Mouse (Mus musculus) left cerebral cortex, postnatal 4 days (tissue): ENCODE results near the gene Ccdc152. TPM values are rescaled to one million over a fixed set of nuclear protein-coding genes. Genes with fewer than 3 reads are reported as not detected.
A peak's percentile ranks its signal among the peaks of the same experiment; 100 is the strongest.
"Not testable (repeated sequence)": the region's sequence is repeated elsewhere in the genome, so short reads cannot be mapped to it uniquely, and the experiment has no call there.

Source experiments
- DNase-seq: peaks from one replicate; pipeline ENCODE4 v3.0.0-alpha.2; 2022
- intact Hi-C: fragments of 180-260 bp; cut with DNase I; formaldehyde crosslinking; loops from one replicate; pipeline ENCODE4 v1.15.1; 2025
- total RNA-seq, 2 experiments: library from RNA; stranded (reverse); gene quantifications; 2 replicates each; pipeline ENCODE4 v1.2.3; 2021

The Ccdc152 gene
- total RNA-seq, 2 experiments from 2014 or later = not detected

- intact Hi-C loops = no loop called here
These were observed 22.1 kb downstream of the Ccdc152 start for GRCm38 (mm10) chr15:3281216-3281615.

GRCm38 (mm10) chr15:3279242-3279641 lies 24.1 kb downstream of the Ccdc152 start:
- DNase-seq = no peak
- intact Hi-C loops = no loop called here

More at GRCm38 (mm10) chr15:3281216-3281615, 22.1 kb downstream of the Ccdc152 start:
- no peak for DNase-seq

DNA sequence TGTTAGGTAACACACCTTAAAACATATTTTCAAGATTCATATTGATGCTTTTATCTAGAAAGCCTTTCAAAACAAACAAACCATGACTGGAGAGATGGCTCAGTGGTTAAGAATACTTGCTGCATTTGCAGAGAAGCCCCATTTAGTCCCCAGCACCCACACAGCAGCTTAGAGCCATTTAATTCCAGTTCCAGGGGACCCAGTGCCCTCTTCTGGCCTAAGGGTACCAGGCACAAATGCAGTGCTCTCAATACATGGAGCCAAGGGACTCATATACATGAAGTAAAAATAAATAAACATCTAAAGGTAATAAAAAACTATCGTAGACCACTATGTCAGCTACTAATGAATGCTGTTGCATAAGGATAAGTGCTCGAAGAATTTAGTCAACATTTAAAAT lies 25.9 kb downstream of the Ccdc152 start:
- intact Hi-C loops = no loop called here
- no peak for DNase-seq

GRCm38 (mm10) chr15:3273191-3273590 lies 30.1 kb downstream of the Ccdc152 start:
- DNase-seq = no peak
- intact Hi-C loops = no loop called here

- intact Hi-C loops = no loop called here
- DNase-seq = no peak
These were observed 32.1 kb downstream of the Ccdc152 start for GRCm38 (mm10) chr15:3271216-3271615.

DNA sequence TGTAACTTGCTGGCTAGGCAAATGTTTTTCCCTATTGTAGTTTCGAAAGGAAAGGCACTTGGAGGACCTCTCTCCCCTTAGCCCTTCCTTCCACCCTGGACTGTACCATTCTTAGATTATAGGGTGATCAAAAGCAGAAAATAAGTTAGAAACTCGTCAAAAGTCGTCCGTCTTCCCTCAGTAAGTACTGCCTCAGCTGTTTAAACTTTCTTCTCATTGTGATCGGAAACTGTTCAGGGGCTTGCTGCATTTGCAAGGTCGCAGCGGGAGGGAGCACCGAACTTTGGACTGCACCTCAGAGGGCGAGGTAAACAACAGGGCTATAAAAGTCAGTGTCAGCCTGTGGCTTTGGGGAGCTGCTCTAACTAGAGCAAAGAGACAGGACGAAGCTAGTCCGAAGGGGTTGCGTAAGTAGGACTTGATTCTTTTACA lies 32.7 kb downstream of the Ccdc152 start:
- intact Hi-C loops = no loop called here
- DNase-seq = peak; percentile 23

GRCm38 (mm10) chr15:3269996-3270645 lies 33.2 kb downstream of the Ccdc152 start:
- DNase-seq = no peak
- intact Hi-C loops = no loop called here

DNA sequence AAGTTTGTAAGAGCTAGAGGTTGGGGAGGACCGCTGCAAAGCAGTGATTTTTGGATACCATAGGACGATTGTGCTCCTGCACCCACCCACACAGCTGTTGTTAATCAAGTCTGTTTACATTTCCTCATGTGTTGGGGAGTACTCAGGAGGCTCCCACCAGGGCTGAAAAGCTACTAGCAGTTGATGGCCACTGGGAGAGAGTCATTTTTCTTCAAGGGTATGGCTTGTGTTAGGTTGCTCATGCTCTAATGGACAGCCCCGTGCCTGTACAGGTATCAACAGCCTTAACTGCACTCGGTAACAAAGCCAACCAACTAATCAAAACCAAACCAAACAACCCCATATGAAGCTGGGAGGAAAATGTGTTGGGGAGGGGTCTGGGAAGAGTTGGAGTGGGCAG lies 33.8 kb downstream of the Ccdc152 start:
- intact Hi-C loops = no loop called here
- no peak for DNase-seq

DNA sequence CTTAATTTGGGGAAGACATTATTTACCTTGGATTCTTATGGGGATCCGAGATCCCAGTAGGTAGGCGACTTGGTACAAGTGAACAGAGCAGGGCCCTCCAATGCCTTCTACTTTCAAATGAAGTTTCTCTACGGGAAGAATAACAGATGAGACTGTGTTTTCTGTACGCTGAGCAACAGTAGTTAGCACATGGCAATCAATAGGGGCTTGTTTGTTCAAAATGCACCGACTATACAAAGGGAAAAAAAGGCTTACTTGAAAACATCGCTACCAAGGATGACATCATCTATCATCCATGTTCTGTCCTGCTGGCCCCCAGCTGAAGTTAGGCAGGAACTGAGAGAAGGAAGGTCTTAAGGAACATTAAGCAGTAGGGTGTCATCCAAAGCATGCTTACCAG lies 35.1 kb downstream of the Ccdc152 start, which contains the start of gene Selenop:
Gene Selenop, plus strand, starts transcription at position 301 of the 400 bp plus-strand sequence.
- intact Hi-C loops = no loop called here
- DNase-seq = no peak

DNA sequence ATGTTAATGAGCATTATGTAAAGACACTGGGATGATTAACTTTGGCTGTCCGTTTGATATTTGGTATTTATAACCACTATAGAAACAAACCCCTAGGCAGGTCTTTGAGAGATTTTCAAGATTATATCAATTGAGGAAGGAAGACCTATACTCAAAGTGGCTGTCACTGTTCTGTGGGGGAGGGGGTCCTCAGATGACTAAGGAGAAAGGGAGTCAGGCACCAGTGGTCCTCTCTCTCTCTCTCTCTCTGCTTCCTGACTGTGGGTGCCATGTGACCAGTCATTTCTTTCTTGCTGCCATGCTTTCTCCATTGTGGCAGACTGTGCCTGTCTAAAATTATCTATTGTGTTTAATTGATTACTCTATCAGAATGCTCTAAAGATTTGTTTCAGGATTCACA lies 38.5 kb downstream of the Ccdc152 start:
- no peak for DNase-seq
- intact Hi-C loops = no loop called here

DNA sequence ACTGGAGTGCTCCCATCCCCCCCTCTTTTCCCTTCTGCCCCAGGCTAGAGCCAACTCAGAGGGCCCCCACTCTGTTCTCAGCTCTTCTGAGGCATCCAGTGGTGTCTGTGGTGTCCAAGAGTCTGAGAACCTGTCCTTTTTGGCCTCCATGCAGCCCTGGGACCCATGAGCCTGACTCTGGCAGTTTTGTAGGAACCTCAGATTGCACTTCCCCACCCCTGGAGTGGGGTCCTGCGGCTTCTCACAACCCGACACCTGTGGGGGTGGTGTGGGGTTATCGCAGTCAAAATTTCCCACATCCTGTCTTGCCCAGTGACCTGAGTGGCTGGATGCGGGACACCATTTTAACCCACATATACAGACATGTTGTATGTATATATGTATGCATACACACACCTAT lies 39.0 kb downstream of the Ccdc152 start:
- DNase-seq = no peak
- intact Hi-C loops = no loop called here

GRCm38 (mm10) chr15:3262883-3263282 lies 40.4 kb downstream of the Ccdc152 start:
- intact Hi-C loops = no loop called here
- no peak for DNase-seq

DNA sequence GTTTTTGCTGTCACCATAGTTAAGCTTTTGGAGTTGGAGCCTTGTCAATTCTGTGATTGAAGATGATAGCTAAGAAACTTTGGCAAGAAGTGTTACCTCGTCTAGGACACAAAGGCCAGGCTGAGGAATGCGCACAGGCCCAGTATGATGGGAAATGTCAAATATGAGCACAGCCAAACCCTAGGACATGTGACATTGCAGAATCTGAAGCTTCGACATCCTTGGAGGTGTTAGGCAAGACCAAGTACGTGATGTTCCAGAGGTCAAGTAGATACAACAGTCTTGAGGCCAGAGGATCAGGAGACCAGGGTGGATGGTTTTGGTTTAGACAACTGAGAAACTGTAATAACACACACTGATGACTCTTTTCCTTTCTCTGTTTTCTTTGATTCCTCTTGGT lies 43.0 kb downstream of the Ccdc152 start:
- intact Hi-C loops = no loop called here

GRCm38 (mm10) chr15:3259025-3259424 lies 44.3 kb downstream of the Ccdc152 start:
- no peak for DNase-seq
- intact Hi-C loops = no loop called here

More for the DNA sequence above, 43.0 kb downstream of the Ccdc152 start:
- no peak for DNase-seq

DNA sequence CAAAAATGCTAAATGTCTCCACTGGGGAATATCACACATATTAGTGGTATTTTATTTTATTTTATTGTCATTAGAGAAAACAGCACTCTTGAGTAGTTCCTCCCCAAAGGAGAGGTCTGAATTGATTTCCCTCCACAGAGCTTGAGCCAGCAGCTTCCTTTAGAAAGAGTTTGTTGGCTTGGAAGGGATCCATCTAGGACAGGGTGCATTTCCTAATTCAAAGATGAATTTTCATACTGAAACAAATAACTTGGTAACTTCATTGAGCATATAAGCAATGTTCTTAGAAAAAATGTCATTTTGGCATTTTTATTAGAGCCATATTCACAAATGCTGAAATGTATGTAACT lies 51.6 kb downstream of the Ccdc152 start:
- intact Hi-C loops = no loop called here
- DNase-seq = no peak

- intact Hi-C loops = no loop called here
- no peak for DNase-seq
These were observed 52.2 kb downstream of the Ccdc152 start for GRCm38 (mm10) chr15:3251031-3251717.

DNA sequence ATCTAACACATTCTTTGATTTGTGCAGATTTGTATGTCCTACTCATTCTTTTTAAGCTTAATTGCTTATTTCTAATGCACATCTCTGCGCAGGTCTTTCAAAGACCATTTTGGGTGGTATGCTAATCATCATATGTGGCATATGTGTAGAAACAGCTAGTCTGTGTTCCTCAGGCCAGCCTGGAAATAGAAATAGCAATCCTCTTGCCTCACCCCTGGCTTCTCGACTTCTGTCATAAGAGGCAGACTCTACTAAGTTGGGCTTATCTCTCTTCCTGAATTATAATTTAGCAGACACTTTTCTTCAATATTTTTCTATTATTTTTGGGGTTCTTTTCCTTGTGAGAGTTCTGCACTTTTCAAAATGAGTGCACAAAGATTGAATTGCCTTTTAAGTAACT lies 52.7 kb downstream of the Ccdc152 start:
- intact Hi-C loops = no loop called here
- no peak for DNase-seq

DNA sequence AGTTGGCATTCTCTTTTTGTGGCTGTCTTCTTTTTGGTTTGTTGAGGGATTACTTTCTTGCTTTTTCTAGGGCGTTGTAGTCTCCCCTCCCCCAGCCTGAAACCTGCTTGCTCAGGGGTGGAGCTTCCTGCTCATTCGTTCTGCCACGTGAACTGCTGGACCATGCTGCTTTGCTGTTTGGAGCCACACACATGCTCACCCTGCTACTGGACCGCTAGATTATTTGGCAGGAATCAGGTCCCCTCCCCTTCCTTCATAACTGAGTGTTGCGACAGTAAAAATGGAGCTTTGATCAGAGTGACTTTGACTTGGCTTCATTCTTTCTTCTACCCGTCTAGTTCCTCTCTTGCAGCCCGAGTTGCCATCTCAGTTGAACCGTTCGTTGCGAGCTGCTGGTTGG lies 58.3 kb downstream of the Ccdc152 start:
- intact Hi-C loops, DNase-seq: not testable (repeated sequence)

- intact Hi-C loops = no loop called here
- DNase-seq = no peak
These were observed 65.4 kb downstream of the Ccdc152 start for GRCm38 (mm10) chr15:3237963-3238362.

DNA sequence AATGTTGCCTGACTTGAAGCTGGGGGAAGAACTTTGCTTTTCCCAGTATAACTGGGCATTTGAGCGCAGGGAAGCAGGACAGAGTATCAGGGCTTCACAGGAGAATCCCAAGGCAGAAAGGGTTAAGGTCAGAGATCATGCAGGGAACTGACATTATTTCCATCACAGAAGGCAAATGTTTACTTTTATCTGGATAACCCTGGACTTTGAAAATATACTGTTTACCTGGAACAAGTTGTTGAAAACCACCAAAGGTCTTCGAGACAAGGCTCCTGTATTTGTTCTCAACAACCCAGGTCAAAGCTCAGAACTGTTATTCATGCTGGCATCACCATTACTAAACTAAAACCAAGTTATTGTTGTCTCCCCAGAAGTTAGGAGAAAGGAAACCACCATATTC lies 67.0 kb downstream of the Ccdc152 start:
- intact Hi-C loops = no loop called here

DNA sequence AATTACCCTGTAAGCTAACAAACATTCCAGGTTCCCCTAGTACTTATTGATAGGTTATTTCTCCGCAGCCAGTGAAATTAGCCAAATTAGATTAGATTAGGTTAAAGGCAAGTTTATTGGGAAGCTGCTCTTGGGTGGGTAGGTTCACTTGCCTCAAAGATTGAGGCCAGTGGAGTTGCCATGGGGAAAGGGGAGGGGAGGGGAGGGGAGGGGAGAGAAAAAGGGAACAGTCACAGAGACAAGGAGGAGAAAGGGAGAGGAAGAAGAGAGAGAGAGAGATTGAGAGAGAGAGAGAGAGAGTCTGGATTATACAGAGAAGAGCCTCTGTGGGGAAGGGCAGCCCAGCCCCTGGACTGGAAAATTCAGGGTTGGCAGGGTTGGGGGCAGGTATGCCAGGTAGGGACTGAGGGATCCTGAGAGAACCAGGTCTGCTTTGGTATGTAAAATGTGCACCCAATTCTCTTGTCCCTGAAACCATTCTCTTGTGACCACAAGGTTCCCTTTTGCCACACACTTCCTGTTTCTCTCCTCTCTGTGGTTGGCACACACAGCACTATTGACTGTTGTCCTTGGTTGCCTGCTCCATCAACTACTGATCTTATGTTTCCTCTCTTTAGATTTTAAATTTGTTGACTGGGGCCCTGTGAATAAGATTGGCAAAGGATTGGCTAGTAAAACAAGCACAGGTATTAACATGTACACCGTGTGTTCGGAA lies 69.3 kb downstream of the Ccdc152 start:
- DNase-seq = no peak
- intact Hi-C loops = no loop called here

More for the DNA sequence above, 67.0 kb downstream of the Ccdc152 start:
- DNase-seq = no peak
